Mouse (Mus musculus) CH12.LX (cell line): ENCODE data around the gene Ankrd22.

ENCODE experiments used
- CTCF ChIP-seq, 2 experiments: IDR thresholded peaks in 1 of 2; conservative IDR thresholded peaks in 1 of 2; 2 replicates each; pipeline ENCODE4 v1.5.1; 2011 to 2012; ENCODE audit warnings: low read depth in 2 of 2, low read length in 2 of 2, improper control_type of control experiment in 1 of 2, inconsistent platforms in 1 of 2, mild to moderate bottlenecking in 1 of 2, moderate library complexity in 1 of 2
- ELF1 ChIP-seq: IDR thresholded peaks from 2 replicates; pipeline ENCODE4 v1.6.1; 2014; ENCODE audit warnings: low read depth, mild to moderate bottlenecking, inconsistent platforms, low read length, improper control_type of control experiment
- HCFC1 ChIP-seq: IDR thresholded peaks from 2 replicates; pipeline ENCODE4 v1.6.1; 2012; ENCODE audit warnings: low read depth, mild to moderate bottlenecking, inconsistent platforms, low read length, improper control_type of control experiment
- JUND ChIP-seq: conservative IDR thresholded peaks from 2 replicates; pipeline ENCODE4 v1.6.1; 2011; ENCODE audit warnings: low read depth, low read length, improper control_type of control experiment
- MXI1 ChIP-seq: IDR thresholded peaks from 2 replicates; pipeline ENCODE4 v1.6.1; 2011; ENCODE audit warnings: mild to moderate bottlenecking, low read depth, low read length, improper control_type of control experiment
- POLR2A ChIP-seq: IDR thresholded peaks from 2 replicates; pipeline ENCODE4 v1.6.1; 2011; ENCODE audit warnings: low read depth, mild to moderate bottlenecking, improper control_type of control experiment, low read length
- SIN3A ChIP-seq: IDR thresholded peaks from 2 replicates; pipeline ENCODE4 v1.6.1; 2012; ENCODE audit warnings: low read length, improper control_type of control experiment, inconsistent platforms
- TBP ChIP-seq: conservative IDR thresholded peaks from 2 replicates; pipeline ENCODE4 v1.6.1; 2011; ENCODE audit warnings: low read depth, low read length, improper control_type of control experiment
- TCF12 ChIP-seq: IDR thresholded peaks from 2 replicates; pipeline ENCODE4 v1.6.1; 2014; ENCODE audit warnings: low read depth, mild to moderate bottlenecking, inconsistent platforms, low read length, improper control_type of control experiment
- USF1 ChIP-seq: IDR thresholded peaks from 2 replicates; pipeline ENCODE4 v1.6.1; 2014; ENCODE audit warnings: low read depth, mild to moderate bottlenecking, inconsistent platforms, low read length, improper control_type of control experiment
- ZC3H11A ChIP-seq: IDR thresholded peaks from 2 replicates; pipeline ENCODE4 v1.6.1; 2012; ENCODE audit warnings: low read depth, mild to moderate bottlenecking, inconsistent platforms, low read length, improper control_type of control experiment

DNA sequence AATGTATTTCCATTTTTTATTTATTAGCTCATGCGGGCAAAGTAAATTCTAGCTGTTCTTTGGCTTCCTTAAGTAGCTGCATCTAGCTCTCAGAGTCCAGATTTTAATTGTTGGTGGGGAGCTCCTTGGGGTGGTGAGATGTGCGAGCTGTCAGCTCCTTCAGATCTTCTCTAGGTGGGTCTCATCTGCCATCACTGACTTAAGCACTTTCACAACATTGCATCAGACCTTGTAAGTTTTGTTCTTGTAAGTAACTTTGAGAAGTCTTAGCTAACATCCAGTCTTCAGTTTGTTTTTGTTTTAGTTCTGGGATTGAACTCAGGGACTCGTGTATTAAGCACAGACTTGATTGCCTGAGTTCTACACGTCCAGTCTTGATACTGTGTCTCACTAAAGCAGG lies 33.0 kb upstream of the Ankrd22 start:
- no peak for TF ChIP-seq TBP
- TF ChIP-seq HCFC1 = no peak
- no peak for TF ChIP-seq SIN3A
- no peak for TF ChIP-seq POLR2A
- no peak for TF ChIP-seq CTCF (conservative IDR thresholded peaks at IDR 0.05 in 1 of 2, IDR thresholded peaks at IDR 0.05 in 1 of 2; ENCODE audit: low read depth in 2 of 2, low read length in 2 of 2)
- peak; percentile 30; the same call in 1 of the 2 replicates for TF ChIP-seq MXI1
- no peak for TF ChIP-seq ELF1
- no peak for TF ChIP-seq TCF12
- TF ChIP-seq ZC3H11A = no peak
- TF ChIP-seq JUND = no peak
- no peak for TF ChIP-seq USF1
